Mouse (Mus musculus): ENCODE data around the gene Nfib. TPM values are rescaled to one million over a fixed set of nuclear protein-coding genes. Genes with fewer than 3 reads are reported as not detected.

Gene Nfib
- 28.1 TPM for polyA plus RNA-seq (2014; fragmentation: Illumina TruSeq; extraction: RNeasy Lipid Tissue Mini Kit (QIAGEN cat#74804); ENCODE audit: low read depth, low replicate concordance)

GRCm38 (mm10) chr4:82704841-82705794, at the start of gene Nfib:
TSS of gene Nfib (minus strand) at chr4:82705750.

Other genes starting within 250 kb of the Nfib start
- gene Zdhhc21, start 154.2 kb upstream of the Nfib start, polyA plus RNA-seq (2014; fragmentation: Illumina TruSeq; extraction: RNeasy Lipid Tissue Mini Kit (QIAGEN cat#74804); ENCODE audit: low read depth, low replicate concordance): 7.5 TPM
- not detected for gene Cer1, start 179.4 kb upstream of the Nfib start, polyA plus RNA-seq (2014; fragmentation: Illumina TruSeq; extraction: RNeasy Lipid Tissue Mini Kit (QIAGEN cat#74804); ENCODE audit: low read depth, low replicate concordance)